Mouse (Mus musculus) ZHBTc4 (cell line): ENCODE results near the gene Bpifb2.

ENCODE experiments used
- DNase-seq: peaks from one replicate; pipeline ENCODE4 v3.0.0-alpha.2; 2011; ENCODE audit warnings: low read depth, low spot score

Bpifb2 gene

GRCm38 (mm10) chr2:153931125-153931524, 56.3 kb downstream of the Bpifb2 start:
- DNase-seq, result no peak

GRCm38 (mm10) chr2:153933311-153933710, 58.5 kb downstream of the Bpifb2 start:
- DNase-seq, result no peak

DNA sequence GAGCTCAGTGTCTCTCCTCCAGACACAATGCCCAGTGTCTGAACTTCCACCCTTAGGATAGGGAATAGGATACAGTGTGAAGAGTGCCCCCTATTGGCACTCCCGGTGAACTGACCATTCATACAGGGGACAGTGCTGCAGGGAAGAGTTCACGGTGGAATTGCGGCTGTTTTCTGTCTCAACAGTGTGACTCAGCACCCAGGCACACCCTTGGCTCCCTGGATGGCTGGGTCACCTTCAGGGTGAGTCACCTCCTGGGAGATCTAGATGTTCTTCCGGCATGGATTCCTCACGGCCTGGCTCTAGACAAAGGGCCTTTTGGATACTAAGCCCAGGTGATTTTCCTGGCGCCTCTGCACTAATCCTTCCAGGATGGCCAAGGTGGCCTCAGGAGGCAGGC, 60.5 kb downstream of the Bpifb2 start:
- DNase-seq, result peak; percentile 81

GRCm38 (mm10) chr2:153937843-153938242, 63.0 kb downstream of the Bpifb2 start, which contains the start of gene Bpifb4:
Gene Bpifb4, plus strand, starts transcription at chr2:153938212.
- DNase-seq, result no peak

GRCm38 (mm10) chr2:153943537-153943936, 68.7 kb downstream of the Bpifb2 start:
- DNase-seq, result peak; percentile 77

DNA sequence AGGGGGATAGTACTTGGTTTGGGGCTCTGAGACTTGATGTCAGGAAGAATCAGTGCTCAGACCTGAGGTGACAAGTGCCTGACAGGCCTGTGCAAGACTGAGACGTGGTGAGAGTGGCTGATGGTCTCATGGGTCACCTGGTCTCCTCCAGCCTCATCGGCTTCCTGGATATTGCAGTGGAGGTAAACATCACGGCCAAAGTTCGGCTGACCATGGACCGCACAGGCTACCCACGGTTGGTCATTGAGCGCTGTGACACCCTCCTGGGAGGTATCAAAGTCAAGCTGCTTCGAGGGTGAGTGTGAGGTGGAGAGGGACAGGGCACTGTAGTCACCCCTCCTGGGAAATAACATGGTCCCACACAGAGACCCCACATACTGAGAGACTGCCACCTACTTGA, 69.7 kb downstream of the Bpifb2 start:
- DNase-seq, result no peak
